Mouse (Mus musculus): Measurements from ENCODE around the gene Mtr. TPM values are rescaled to one million over a fixed set of nuclear protein-coding genes. Genes with fewer than 3 reads are reported as not detected.

Mtr gene
- total RNA-seq, 1 experiment from 2014 or later: 58.3 TPM

GRCm38 (mm10) chr13:12249195-12249898 lies 8.6 kb downstream of the Mtr start:
- ATAC-seq (replicated peaks; ENCODE audit: low read depth, poor library complexity, severe bottlenecking): no peak

- ATAC-seq (replicated peaks; ENCODE audit: low read depth, poor library complexity, severe bottlenecking): no peak
Observed at GRCm38 (mm10) chr13:12245938-12246337, 12.0 kb downstream of the Mtr start.

GRCm38 (mm10) chr13:12243991-12244390 lies 13.9 kb downstream of the Mtr start:
- no peak for ATAC-seq (replicated peaks; ENCODE audit: low read depth, poor library complexity, severe bottlenecking)

DNA sequence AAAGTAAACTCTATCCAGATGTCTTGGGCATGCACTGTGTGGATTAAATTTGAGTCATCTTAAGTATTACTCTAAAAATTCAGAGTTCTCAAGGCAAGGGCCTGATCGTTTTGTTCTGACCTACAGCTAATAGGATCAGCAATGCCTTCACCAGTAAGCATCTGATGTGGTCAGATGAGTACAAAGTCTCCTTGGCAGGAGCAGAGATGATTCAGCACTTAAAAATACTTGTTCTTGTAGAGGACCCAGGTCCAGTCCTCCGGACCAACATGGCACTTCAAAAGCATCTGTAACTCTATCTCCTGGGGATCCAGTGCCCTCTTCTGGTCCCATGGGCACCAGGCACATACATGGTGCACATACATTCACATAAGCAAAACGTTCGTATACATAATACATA lies 25.8 kb downstream of the Mtr start:
- ATAC-seq (replicated peaks; ENCODE audit: low read depth, poor library complexity, severe bottlenecking): no peak

DNA sequence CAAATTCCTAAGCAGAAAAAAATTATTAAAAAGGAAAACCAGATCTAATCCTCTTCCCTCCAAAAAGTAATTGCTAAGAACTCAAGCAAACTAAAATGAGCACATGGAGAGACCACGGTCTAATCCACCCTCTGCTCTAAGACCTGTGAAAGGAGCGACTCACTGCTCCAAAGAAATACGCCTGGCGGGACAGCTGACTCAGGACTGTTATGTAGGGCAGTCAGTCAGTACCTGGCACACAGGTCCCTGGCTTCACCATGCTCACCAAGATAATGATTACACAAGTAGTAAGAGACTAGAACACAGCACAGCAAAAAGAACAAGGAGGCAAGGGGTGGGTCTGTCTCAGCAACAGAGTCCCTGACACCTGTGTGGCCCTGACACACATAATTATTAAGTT lies 29.7 kb downstream of the Mtr start:
- ATAC-seq (replicated peaks; ENCODE audit: low read depth, poor library complexity, severe bottlenecking): no peak

DNA sequence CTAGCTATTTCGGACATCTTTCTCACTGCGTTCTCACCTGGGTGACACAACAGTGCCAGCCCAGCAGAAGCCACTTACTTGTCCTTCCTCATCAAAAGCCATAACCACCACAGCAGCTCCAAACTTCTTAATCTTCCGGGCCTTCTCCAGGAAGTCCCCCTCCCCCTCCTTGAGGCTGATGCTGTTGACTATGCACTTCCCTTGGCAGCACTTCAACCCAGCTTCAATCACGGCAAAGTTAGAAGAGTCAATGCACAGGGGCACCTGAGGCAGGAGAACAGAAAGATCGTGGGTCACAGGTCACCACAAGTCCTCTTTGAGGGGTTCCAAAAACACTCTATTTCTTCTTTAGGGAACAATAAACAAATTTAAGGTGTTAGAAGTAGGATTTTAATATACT lies 30.3 kb downstream of the Mtr start:
- no peak for ATAC-seq (replicated peaks; ENCODE audit: low read depth, poor library complexity, severe bottlenecking)

GRCm38 (mm10) chr13:12218603-12219002 lies 39.3 kb downstream of the Mtr start:
- no peak for ATAC-seq (replicated peaks; ENCODE audit: low read depth, poor library complexity, severe bottlenecking)

DNA sequence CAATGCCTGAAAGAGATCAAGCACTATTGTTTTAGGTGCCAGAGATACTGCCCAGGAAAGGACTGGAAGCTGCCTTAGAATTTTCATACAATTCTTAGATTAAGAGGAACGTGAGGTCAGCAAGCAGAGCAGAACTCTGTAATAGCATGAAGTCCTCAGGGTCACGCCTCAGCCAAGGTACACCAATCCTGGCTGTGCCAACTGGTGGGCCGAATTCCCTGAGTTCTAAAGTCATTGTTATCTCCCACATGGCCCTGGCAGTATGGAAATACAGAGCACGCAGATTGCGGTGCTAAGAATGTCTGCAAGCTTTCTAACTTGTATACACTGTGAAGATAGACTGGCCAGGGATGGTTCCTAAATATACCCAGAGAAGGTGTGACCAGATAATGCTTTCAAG lies 43.0 kb downstream of the Mtr start:
- ATAC-seq (replicated peaks; ENCODE audit: low read depth, poor library complexity, severe bottlenecking): no peak

DNA sequence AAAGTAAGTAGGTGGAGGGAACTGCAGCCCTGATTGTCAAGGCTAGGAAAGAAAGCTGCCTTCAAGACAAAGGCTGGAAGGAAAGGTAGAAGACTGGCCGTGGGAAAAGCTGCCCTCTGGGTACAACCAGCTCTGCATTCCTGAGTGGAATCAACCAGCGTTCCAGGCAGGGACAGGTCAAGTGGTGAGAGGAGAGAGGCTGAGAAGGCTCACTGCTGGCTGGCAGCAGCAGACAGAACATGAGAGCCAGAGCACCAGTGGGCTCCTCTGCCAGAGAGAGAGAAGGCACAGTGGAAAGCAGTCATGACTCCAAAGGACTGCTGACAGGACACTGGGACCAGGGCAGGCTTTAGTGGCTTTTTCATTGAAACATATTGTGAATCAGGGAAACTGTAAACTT lies 46.9 kb downstream of the Mtr start:
- ATAC-seq (replicated peaks; ENCODE audit: low read depth, poor library complexity, severe bottlenecking): no peak

GRCm38 (mm10) chr13:12210023-12210762 lies 47.7 kb downstream of the Mtr start:
- ATAC-seq (replicated peaks; ENCODE audit: low read depth, poor library complexity, severe bottlenecking): peak; percentile 94

DNA sequence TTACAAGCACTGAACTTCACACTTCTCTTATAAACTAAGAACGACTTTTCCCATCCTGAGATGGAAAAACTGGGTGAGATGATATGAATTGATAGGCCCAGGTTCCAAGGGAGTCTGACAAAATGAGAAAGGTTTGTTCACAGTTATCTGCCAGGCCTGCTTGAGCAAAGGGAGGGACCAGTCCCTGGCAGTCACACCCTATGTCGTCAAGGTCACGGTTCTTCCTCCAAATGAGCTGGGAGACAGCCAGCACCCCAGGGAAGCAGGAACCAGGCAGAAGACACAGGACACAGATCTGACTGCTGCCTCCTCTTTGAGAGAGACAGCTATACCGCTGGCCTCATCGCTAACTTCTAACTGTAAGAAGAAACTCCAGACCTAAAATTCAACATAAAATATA lies 57.5 kb downstream of the Mtr start:
- no peak for ATAC-seq (replicated peaks; ENCODE audit: low read depth, poor library complexity, severe bottlenecking)

DNA sequence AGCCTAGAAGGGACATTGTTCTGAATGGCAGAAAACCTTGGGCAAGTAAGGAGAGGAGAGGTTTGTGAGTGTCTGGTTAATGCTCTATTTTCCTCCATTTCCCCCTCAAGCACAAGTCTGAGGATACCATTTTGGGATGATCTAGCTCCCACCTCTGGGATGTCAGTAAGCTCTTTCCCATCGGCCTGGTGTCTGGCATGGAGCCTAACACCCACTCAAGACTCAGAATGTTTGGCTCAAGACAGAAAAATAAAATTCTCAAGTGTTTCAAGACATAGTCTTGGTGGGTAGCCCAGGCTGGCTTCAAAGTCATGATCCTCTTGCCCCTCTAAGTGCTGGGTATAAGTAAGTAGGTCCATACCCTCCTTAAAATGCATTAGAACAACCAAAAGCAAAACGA lies 59.4 kb downstream of the Mtr start:
- no peak for ATAC-seq (replicated peaks; ENCODE audit: low read depth, poor library complexity, severe bottlenecking)

GRCm38 (mm10) chr13:12196861-12197260 lies 61.1 kb downstream of the Mtr start:
- ATAC-seq (replicated peaks; ENCODE audit: low read depth, poor library complexity, severe bottlenecking): no peak

GRCm38 (mm10) chr13:12196012-12196411 lies 61.9 kb downstream of the Mtr start:
- ATAC-seq (replicated peaks; ENCODE audit: low read depth, poor library complexity, severe bottlenecking): no peak

DNA sequence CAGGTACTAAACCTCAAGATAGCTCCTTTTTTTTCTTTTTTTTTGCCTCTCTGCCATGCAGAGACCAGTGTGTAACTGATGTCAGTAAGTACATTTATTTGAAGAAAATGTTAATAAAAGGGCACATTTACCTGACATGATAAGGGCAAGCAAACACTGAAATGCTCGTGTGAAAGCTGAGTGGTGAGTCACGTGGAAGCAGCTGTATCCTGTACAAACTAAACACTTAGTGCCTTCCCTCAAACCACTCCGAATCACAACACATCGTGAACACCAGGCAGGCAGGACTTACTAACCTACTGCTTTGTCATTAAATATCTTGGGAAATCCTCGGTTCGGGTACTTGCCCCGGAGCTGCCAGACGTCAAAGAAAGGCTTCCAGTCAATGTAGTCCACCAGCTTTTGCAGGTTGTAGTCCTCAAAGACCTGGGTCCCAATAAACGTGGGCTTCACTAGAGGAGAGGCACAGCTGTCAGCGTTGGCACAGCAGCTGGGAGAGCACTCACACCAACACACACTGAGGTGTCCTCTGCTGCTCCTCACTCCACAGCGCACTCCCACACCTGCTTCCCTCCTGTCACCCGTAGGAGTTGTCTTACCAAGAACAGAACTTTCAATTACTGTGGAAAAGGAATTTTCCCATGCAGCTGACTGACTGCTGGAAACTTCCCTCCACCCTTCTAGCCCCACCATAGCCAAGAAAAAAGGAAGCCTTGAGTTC lies 62.8 kb downstream of the Mtr start:
- ATAC-seq (replicated peaks; ENCODE audit: low read depth, poor library complexity, severe bottlenecking): no peak

GRCm38 (mm10) chr13:12189219-12189618 lies 68.7 kb downstream of the Mtr start:
- ATAC-seq (replicated peaks; ENCODE audit: low read depth, poor library complexity, severe bottlenecking): no peak

DNA sequence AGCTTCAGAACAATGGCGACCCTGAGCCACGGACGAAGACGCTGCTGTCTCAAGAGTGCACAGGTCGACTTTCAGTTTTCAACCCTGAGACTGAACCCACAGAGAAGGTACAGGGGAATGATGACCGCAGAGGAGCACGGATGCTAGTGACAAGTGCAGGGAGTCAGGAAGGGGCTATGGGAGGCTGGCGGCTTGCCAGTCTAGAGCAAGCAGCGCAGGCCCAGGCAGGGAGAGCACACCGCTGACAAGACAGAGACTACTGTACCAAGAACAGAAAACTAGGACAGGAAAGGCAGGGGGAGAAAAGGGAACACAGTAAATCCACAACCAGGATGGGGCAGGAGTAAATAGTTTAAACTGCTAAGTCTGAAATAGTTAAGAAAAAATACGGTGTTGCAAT lies 69.1 kb downstream of the Mtr start:
- ATAC-seq (replicated peaks; ENCODE audit: low read depth, poor library complexity, severe bottlenecking): no peak

DNA sequence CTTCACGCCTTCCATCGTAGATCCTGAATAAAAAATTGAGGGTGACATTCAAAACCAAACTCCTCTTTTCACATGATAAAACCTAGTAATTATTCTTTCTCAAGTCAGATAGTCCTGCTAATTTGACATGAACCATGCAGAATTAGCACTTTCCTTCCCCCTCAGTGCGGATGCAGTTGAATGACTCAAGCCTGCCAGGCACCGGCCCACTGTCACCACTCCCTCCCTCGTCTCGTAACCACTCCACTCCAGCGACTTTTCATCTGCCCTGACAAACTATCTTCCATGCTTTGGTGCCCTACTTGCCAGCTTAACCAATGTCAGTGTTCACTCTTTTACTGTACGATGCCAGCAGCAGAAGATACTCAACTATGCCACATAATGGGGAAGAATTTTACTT lies 78.4 kb downstream of the Mtr start:
- no peak for ATAC-seq (replicated peaks; ENCODE audit: low read depth, poor library complexity, severe bottlenecking)

DNA sequence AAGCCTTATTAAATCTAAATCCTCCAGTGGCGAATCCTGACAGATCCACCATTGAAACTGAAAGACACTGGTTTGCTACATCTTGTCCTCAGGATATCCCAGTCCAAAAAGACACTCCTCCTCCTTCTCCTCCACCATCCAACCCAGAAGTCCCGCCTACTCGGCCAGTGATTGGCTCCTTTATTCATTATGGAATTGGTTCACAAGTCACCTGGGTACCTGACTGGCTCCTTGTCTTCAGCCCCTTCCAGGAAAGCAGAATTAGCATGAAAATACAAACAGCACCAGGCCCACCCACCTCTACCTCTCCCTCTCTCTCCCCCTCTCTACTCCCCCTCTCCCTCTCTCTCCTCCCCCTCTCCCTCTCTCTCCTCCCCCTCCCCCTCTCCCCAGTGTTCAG lies 81.2 kb downstream of the Mtr start:
- ATAC-seq (replicated peaks; ENCODE audit: low read depth, poor library complexity, severe bottlenecking): no peak

DNA sequence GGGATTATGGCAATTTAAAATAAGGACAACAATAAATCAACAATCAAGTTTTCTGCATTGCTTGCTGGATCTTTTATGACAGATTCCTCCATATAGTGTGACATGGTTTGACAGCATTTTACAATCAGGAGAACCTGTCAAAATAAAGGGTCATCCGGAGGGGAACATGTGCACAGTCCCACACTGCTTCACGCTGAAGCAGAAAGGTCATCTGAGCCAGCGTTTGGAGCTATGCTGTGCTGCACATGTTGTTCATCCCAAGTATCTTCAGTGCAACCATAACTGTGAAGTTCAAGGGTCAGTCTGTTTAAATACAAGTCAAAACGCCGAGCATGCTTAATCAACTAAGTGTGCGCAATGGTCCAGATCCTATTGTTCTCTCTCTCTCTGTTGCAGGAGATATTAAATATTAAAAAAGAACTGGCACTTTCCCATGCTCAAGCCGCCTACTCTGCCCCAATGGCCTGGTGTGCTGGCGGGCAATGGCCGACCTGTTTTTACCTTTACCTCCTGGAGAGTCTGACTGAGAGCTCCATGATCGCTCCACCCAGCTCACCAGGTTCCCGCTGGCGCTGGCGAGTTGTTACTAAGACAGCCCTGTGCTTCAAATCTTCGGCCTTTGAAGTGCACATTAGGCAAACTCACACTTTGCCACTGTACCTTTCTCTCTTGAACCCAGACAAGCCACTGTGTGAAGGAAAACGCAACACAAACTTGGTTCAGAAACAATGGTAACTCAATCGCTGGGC lies 81.8 kb downstream of the Mtr start:
- ATAC-seq (replicated peaks; ENCODE audit: low read depth, poor library complexity, severe bottlenecking): no peak

- no peak for ATAC-seq (replicated peaks; ENCODE audit: low read depth, poor library complexity, severe bottlenecking)
Observed at GRCm38 (mm10) chr13:12167276-12167675, 90.6 kb downstream of the Mtr start.

Data from common myeloid progenitor, adult 5-6 weeks (primary cell).